Mouse (Mus musculus): Measurements from ENCODE around the gene Tdp2.

The Tdp2 gene

GRCm38 (mm10) chr13:24880704-24881103, 49.2 kb downstream of the Tdp2 start:
- DNase-seq (ENCODE audit: low spot score) = no peak

GRCm38 (mm10) chr13:24882411-24882810, 50.9 kb downstream of the Tdp2 start:
- DNase-seq (ENCODE audit: low spot score) = no peak

- DNase-seq (ENCODE audit: low spot score) = no peak
Measured at GRCm38 (mm10) chr13:24889554-24889953, 58.1 kb downstream of the Tdp2 start.
